Comparison of ENCODE assay signal across 10 mouse cellular contexts in genomic region chr12:86132799-86133198, GRCm38 (mm10). TPM values are rescaled to one million over a fixed set of nuclear protein-coding genes. Genes with fewer than 3 reads are reported as not detected.
A peak's percentile ranks its signal among the peaks of the same experiment; 100 is the strongest.
DNase-seq lines count a peak whose midpoint lies in the region; ATAC-seq and TF ChIP-seq lines count a peak whose summit lies in the region.
"Had no signal": no experiment of that assay in that cellular context is flagged by ENCODE, and none has a peak within 500 bp of the region (broad histone marks: within the 10 kb centered on the region; RNA-seq: fewer than 3 reads in every experiment).

No protein-coding gene starts in this region.

- no peak overlapping the region for H3K4me2 ChIP-seq in heart, postnatal 0 days (ENCODE audit: low read depth, low read length)
- H3K4me2 ChIP-seq in heart, embryonic 11.5 days: no peak overlapping the region
- H3K4me2 ChIP-seq in midbrain, embryonic 13.5 days (replicated peaks): no peak overlapping the region
- H3K4me2 ChIP-seq: embryonic facial prominence, embryonic 12.5 days had no signal

- H3K9me3 ChIP-seq in heart, postnatal 0 days (replicated peaks; ENCODE audit: control insufficient read depth, low read length): no peaks in the 10 kb centered on the region
- H3K9me3 ChIP-seq in heart, embryonic 11.5 days (replicated peaks; ENCODE audit: control insufficient read depth, low read length): no peaks in the 10 kb centered on the region
- H3K9me3 ChIP-seq in midbrain, embryonic 13.5 days: 0 out of 2 replicates have a peak, but pooled peaks cover 2% of the 10 kb centered on the region
- H3K9me3 ChIP-seq: embryonic facial prominence, embryonic 12.5 days had no signal

- H3K4me3 ChIP-seq in heart, postnatal 0 days (ENCODE audit: low read depth, low read length): no peak overlapping the region
- H3K4me3 ChIP-seq in heart, embryonic 11.5 days (ENCODE audit: low read depth, low read length): no peak overlapping the region
- H3K4me3 ChIP-seq in midbrain, embryonic 13.5 days (replicated peaks): no peak overlapping the region
- H3K4me3 ChIP-seq: embryonic facial prominence, embryonic 12.5 days had no signal

- ATAC-seq in heart, postnatal 0 days (ENCODE audit: insufficient read depth, low read depth): peak; percentile 47; the same call in 1 of the 2 replicates
- ATAC-seq in heart, embryonic 11.5 days (replicated peaks; ENCODE audit: insufficient number of reproducible peaks, low FRiP score, low TSS enrichment): no peak
- ATAC-seq in granulocyte monocyte progenitor cell, adult 5-6 weeks (replicated peaks; ENCODE audit: poor library complexity, severe bottlenecking): peak; percentile 63
- peak; percentile 81 for ATAC-seq in midbrain, embryonic 13.5 days

- no peaks in the 10 kb centered on the region for H3K27me3 ChIP-seq in heart, postnatal 0 days (ENCODE audit: control insufficient read depth, insufficient read depth, low read length)
- no peaks in the 10 kb centered on the region for H3K27me3 ChIP-seq in heart, embryonic 11.5 days (ENCODE audit: control insufficient read depth, insufficient read depth, low read length)
- H3K27me3 ChIP-seq in midbrain, embryonic 13.5 days: no peaks in the 10 kb centered on the region
- H3K27me3 ChIP-seq: embryonic facial prominence, embryonic 12.5 days had no signal

- WGBS in heart, postnatal 0 days: 16% methylated on average over 2 of the region's 2 CpGs
- WGBS in heart, embryonic 11.5 days (ENCODE audit: insufficient replicate concordance): 20% methylated on average over 2 of the region's 2 CpGs
- 29% methylated on average over 2 of the region's 2 CpGs for WGBS in midbrain, embryonic 13.5 days

- no peaks in the 10 kb centered on the region for H3K36me3 ChIP-seq in heart, postnatal 0 days (replicated peaks; ENCODE audit: control insufficient read depth, insufficient read depth, low read length)
- H3K36me3 ChIP-seq in heart, embryonic 11.5 days (ENCODE audit: control insufficient read depth, insufficient read depth, low read length): no peaks in the 10 kb centered on the region
- H3K36me3 ChIP-seq in midbrain, embryonic 13.5 days: 0 out of 2 replicates have a peak, but pooled peaks cover 4% of the 10 kb centered on the region
- H3K36me3 ChIP-seq: embryonic facial prominence, embryonic 12.5 days had no signal

- TF ChIP-seq EP300 in heart, postnatal 0 days (IDR thresholded peaks at IDR 0.05; ENCODE audit: low read depth): no peak

- DNase-seq in heart, postnatal 0 days (ENCODE audit: low spot score): peak; percentile 64
- DNase-seq in MEL-GATA-1-ER (ENCODE audit: extremely low read depth, low read depth): peak; percentile 41
- peak; percentile 85 to 96 for DNase-seq in cerebellum, postnatal 10 days
- DNase-seq in layer of hippocampus, postnatal 14 days (ENCODE audit: low spot score in 2 of 2): peak; percentile 59 to 94
- peak; percentile 6 to 69 for DNase-seq in thymus, postnatal 10 days (ENCODE audit: low spot score in 2 of 2)

- TF ChIP-seq CTCF in heart, postnatal 0 days (IDR thresholded peaks at IDR 0.05; ENCODE audit: low read depth): peak; percentile 76

- H3K27ac ChIP-seq in heart, postnatal 0 days (ENCODE audit: low read depth): no peak overlapping the region
- no peak overlapping the region for H3K27ac ChIP-seq in heart, embryonic 11.5 days (ENCODE audit: low read depth, low read length)
- no peak overlapping the region for H3K27ac ChIP-seq in midbrain, embryonic 13.5 days
- H3K27ac ChIP-seq: embryonic facial prominence, embryonic 12.5 days; macrophage had no signal

- no peak overlapping the region for H3K9ac ChIP-seq in heart, postnatal 0 days (replicated peaks; ENCODE audit: low read depth, low read length)
- H3K9ac ChIP-seq in heart, embryonic 11.5 days (ENCODE audit: low read depth, low read length): no peak overlapping the region
- H3K9ac ChIP-seq in midbrain, embryonic 13.5 days (replicated peaks): no peak overlapping the region
- H3K9ac ChIP-seq: embryonic facial prominence, embryonic 12.5 days had no signal

- H3K4me1 ChIP-seq in heart, postnatal 0 days (ENCODE audit: control insufficient read depth, insufficient read depth): peaks cover 4% of the 10 kb centered on the region; the same call in 1 of the 2 replicates
- H3K4me1 ChIP-seq in heart, embryonic 11.5 days (ENCODE audit: control insufficient read depth, insufficient read depth, low read length): peaks cover 18% of the 10 kb centered on the region
- H3K4me1 ChIP-seq in midbrain, embryonic 13.5 days (replicated peaks): peaks cover 8% of the 10 kb centered on the region; the same call in 1 of the 2 replicates

RNA-seq across cellular contexts. Expression of gene Ift43, which starts 50.5 kb away (rescaled TPM):
- 10.8 and 65.6 TPM in 2 replicates for total RNA-seq in heart, postnatal 0 days (2014; rRNA removed; ENCODE audit: low replicate concordance)
- 101 and 102 TPM in 2 replicates for polyA plus RNA-seq in heart, postnatal 0 days (2015; fragmentation: Nextera tagmentation; extraction: Ambion mirVana)
- polyA plus RNA-seq in heart, embryonic 11.5 days (2014; fragmentation: Nextera tagmentation; extraction: Ambion mirVana): 113 and 124 TPM in 2 replicates
- not detected in 2 replicates for total RNA-seq in granulocyte monocyte progenitor cell, adult 5-6 weeks (2014; fragmentation: Nextera tagmentation)
- total RNA-seq in granulocyte monocyte progenitor cell, adult 5-6 weeks (2017): 1.0 TPM in 1 of 2 replicates, not detected in the other
- total RNA-seq in layer of hippocampus, postnatal 14 days (2021): 10 to 100 TPM; 11.3 to 12.0 TPM
- 74.9 and 80.2 TPM in 2 replicates for polyA plus RNA-seq in midbrain, embryonic 13.5 days (2015; fragmentation: Nextera tagmentation; extraction: Ambion mirVana)

RNA-seq across cellular contexts. Expression of gene Tgfb3, which starts 54.0 kb away (rescaled TPM):
- 14.2 and 21.9 TPM in 2 replicates for total RNA-seq in heart, postnatal 0 days (2014; rRNA removed; ENCODE audit: low replicate concordance)
- polyA plus RNA-seq in heart, postnatal 0 days (2015; fragmentation: Nextera tagmentation; extraction: Ambion mirVana): 12.1 and 12.7 TPM in 2 replicates
- polyA plus RNA-seq in heart, embryonic 11.5 days (2014; fragmentation: Nextera tagmentation; extraction: Ambion mirVana): 9.2 and 11.8 TPM in 2 replicates
- not detected in 2 replicates for total RNA-seq in granulocyte monocyte progenitor cell, adult 5-6 weeks (2014; fragmentation: Nextera tagmentation)
- 0.36 TPM in 1 of 2 replicates, not detected in the other for total RNA-seq in granulocyte monocyte progenitor cell, adult 5-6 weeks (2017)
- 10 to 100 TPM; 13.1 to 14.2 TPM for total RNA-seq in layer of hippocampus, postnatal 14 days (2021)
- polyA plus RNA-seq in midbrain, embryonic 13.5 days (2015; fragmentation: Nextera tagmentation; extraction: Ambion mirVana): 2.7 and 3.4 TPM in 2 replicates

Comparison
In these comparisons a context has a peak if more than half of its experiments do, and no peak if none do; other contexts are left out.
1. DNase-seq: peak in every context shown above with its lines; median percentile 90 in cerebellum, postnatal 10 days; 76 in layer of hippocampus, postnatal 14 days; 64 in heart, postnatal 0 days; 41 in MEL-GATA-1-ER; 38 in thymus, postnatal 10 days.
2. RNA of gene Tgfb3, which starts 54.0 kb away (total RNA-seq): 13.1 to 14.2 TPM in layer of hippocampus, postnatal 14 days and 14.2 to 21.9 TPM in heart, postnatal 0 days; 0.36 TPM in granulocyte monocyte progenitor cell, adult 5-6 weeks; every median in the first group is over 10 times any median in the second.